In genomic region chr11:21638341-21638740, GRCm38 (mm10) we compare ENCODE assay signal across 22 mouse cellular contexts.
DNase-seq lines count a peak whose midpoint lies in the region; ATAC-seq and TF ChIP-seq lines count a peak whose summit lies in the region.
"Had no signal": no experiment of that assay in that cellular context is flagged by ENCODE, and none has a peak within 500 bp of the region (broad histone marks: within the 10 kb centered on the region; RNA-seq: fewer than 3 reads in every experiment).

No protein-coding gene starts in this region.

- peak overlapping the region; percentile 50 for H3K4me2 ChIP-seq in heart, embryonic 14.5 days (ENCODE audit: low read length)
- no peak overlapping the region for H3K4me2 ChIP-seq in kidney, postnatal 0 days (ENCODE audit: low read length)
- H3K4me2 ChIP-seq: forebrain, embryonic 13.5 days; neural tube, embryonic 12.5 days had no signal

- TF ChIP-seq POLR2A in kidney, adult 2 months (IDR thresholded peaks at IDR 0.05; ENCODE audit: low read depth, low read length): no peak

- H3K9me3 ChIP-seq in heart, embryonic 14.5 days (ENCODE audit: control insufficient read depth, low read length): no peaks in the 10 kb centered on the region
- H3K9me3 ChIP-seq in kidney, postnatal 0 days (replicated peaks; ENCODE audit: low read length): no peaks in the 10 kb centered on the region
- H3K9me3 ChIP-seq: forebrain, embryonic 13.5 days; limb, embryonic 10.5 days; midbrain, embryonic 10.5 days; neural tube, embryonic 12.5 days had no signal

- no peak for DNase-seq in heart, postnatal 25 days (ENCODE audit: low spot score)
- peak; percentile 22 for DNase-seq in kidney, postnatal 0 days (ENCODE audit: low spot score)
- DNase-seq in kidney, adult 2 months: no peak
- peak; percentile 53 for DNase-seq in embryo, embryonic 10.5 days (ENCODE audit: low spot score)
- peak; percentile 21 for DNase-seq in forelimb bud, embryonic 11.5 days (ENCODE audit: low read depth, low spot score)
- no peak for DNase-seq in adrenal gland, postnatal 10 days
- DNase-seq: adrenal gland, adult 8-10 months; cerebellum, adult 9-10 months; gastrocnemius, postnatal 14 days; kidney, adult 18-20 months; kidney, postnatal 36 days; layer of hippocampus, adult 9-11 months; liver, postnatal 0 days; lung, postnatal 4 days; right cerebral cortex, adult 18-20 months; thymus, postnatal 14 days had no signal

- H3K36me3 ChIP-seq in heart, embryonic 14.5 days (ENCODE audit: control insufficient read depth, insufficient read depth, low read length): no peaks in the 10 kb centered on the region
- H3K36me3 ChIP-seq in kidney, postnatal 0 days (ENCODE audit: insufficient read depth, low read length): no peaks in the 10 kb centered on the region
- no peaks in the 10 kb centered on the region for H3K36me3 ChIP-seq in kidney, adult 2 months (ENCODE audit: control insufficient read depth, insufficient read depth, low read length)
- H3K36me3 ChIP-seq: limb, embryonic 10.5 days; midbrain, embryonic 10.5 days; neural tube, embryonic 12.5 days had no signal

- WGBS in heart, embryonic 14.5 days: 11% methylated on average over 5 of the region's 5 CpGs
- 14% methylated on average over 5 of the region's 5 CpGs for WGBS in kidney, postnatal 0 days
- WGBS in kidney, adult 2 months: 40% methylated on average over 5 of the region's 5 CpGs

- H3K27ac ChIP-seq in heart, embryonic 14.5 days (replicated peaks in 1 of 2; ENCODE audit: control insufficient read depth in 1 of 2, insufficient read depth in 1 of 2, low read depth in 2 of 2, low read length in 2 of 2): peak overlapping the region; percentile 15 to 69
- H3K27ac ChIP-seq in kidney, postnatal 0 days: no peak overlapping the region
- H3K27ac ChIP-seq in kidney, adult 2 months (ENCODE audit: insufficient read depth, low read depth, low read length): no peak overlapping the region
- H3K27ac ChIP-seq: forebrain, embryonic 13.5 days; limb, embryonic 10.5 days; midbrain, embryonic 10.5 days; neural tube, embryonic 12.5 days had no signal

- intact Hi-C loops in heart, postnatal 25 days (cut with DNase I): no loop called here

- TF ChIP-seq CTCF in kidney, postnatal 0 days (IDR thresholded peaks at IDR 0.05; ENCODE audit: low read depth): no peak
- no peak for TF ChIP-seq CTCF in kidney, adult 2 months (conservative IDR thresholded peaks at IDR 0.05; ENCODE audit: insufficient read depth, insufficient read length, low read depth, low read length)

- H3K4me3 ChIP-seq in heart, embryonic 14.5 days (ENCODE audit: control insufficient read depth in 1 of 2, insufficient read depth in 1 of 2, low read depth in 1 of 2, low read length in 2 of 2): no peak overlapping the region
- no peak overlapping the region for H3K4me3 ChIP-seq in kidney, postnatal 0 days (replicated peaks; ENCODE audit: low read depth, low read length)
- no peak overlapping the region for H3K4me3 ChIP-seq in kidney, adult 2 months (ENCODE audit: insufficient read depth, low read depth, low read length)
- H3K4me3 ChIP-seq: erythroblast, embryonic 14.5 days; forebrain, embryonic 13.5 days; limb, embryonic 10.5 days; midbrain, embryonic 10.5 days; neural tube, embryonic 12.5 days had no signal

- no peak overlapping the region for H3K9ac ChIP-seq in heart, embryonic 14.5 days (ENCODE audit: low read length)
- H3K9ac ChIP-seq in kidney, postnatal 0 days (ENCODE audit: low read depth, low read length): no peak overlapping the region
- H3K9ac ChIP-seq: forebrain, embryonic 13.5 days; liver, postnatal 0 days; neural tube, embryonic 12.5 days had no signal

- no peaks in the 10 kb centered on the region for H3K27me3 ChIP-seq in heart, embryonic 14.5 days (ENCODE audit: control insufficient read depth, insufficient read depth, low read length)
- no peaks in the 10 kb centered on the region for H3K27me3 ChIP-seq in kidney, postnatal 0 days (ENCODE audit: insufficient read depth, low read length)
- no peaks in the 10 kb centered on the region for H3K27me3 ChIP-seq in kidney, adult 2 months (replicated peaks; ENCODE audit: control insufficient read depth, insufficient read depth, low read length)
- H3K27me3 ChIP-seq: forebrain, embryonic 13.5 days; neural tube, embryonic 12.5 days had no signal

- H3K4me1 ChIP-seq in heart, embryonic 14.5 days (ENCODE audit: control insufficient read depth in 2 of 2, insufficient read depth in 2 of 2, low read length in 2 of 2): peaks cover 0 to 21% of the 10 kb centered on the region in 2 experiments; a peak in 2 of 4 replicates
- H3K4me1 ChIP-seq in kidney, postnatal 0 days (replicated peaks; ENCODE audit: insufficient read depth, low read length): no peaks in the 10 kb centered on the region
- H3K4me1 ChIP-seq in kidney, adult 2 months (ENCODE audit: control insufficient read depth, insufficient read depth, low read length): no peaks in the 10 kb centered on the region
- H3K4me1 ChIP-seq: forebrain, embryonic 13.5 days; midbrain, embryonic 10.5 days; neural tube, embryonic 12.5 days had no signal

- ATAC-seq in heart, embryonic 14.5 days (ENCODE audit: insufficient number of reproducible peaks, insufficient read depth, low FRiP score, low read depth): 0 out of 2 replicates have a peak, but pooled peaks have one; percentile 43
- ATAC-seq in kidney, postnatal 0 days (replicated peaks; ENCODE audit: low FRiP score, low read depth): no peak
- ATAC-seq: forebrain, embryonic 13.5 days; liver, postnatal 0 days had no signal

Comparison
In these comparisons a context has a peak if more than half of its experiments do, and no peak if none do; other contexts are left out.
1. DNase-seq: peak in kidney, postnatal 0 days (single experiment), embryo, embryonic 10.5 days (single experiment) and forelimb bud, embryonic 11.5 days (single experiment); none in heart, postnatal 25 days (single experiment), kidney, adult 2 months (single experiment) and adrenal gland, postnatal 10 days (single experiment).
2. H3K27ac ChIP-seq: peak in heart, embryonic 14.5 days (2 of 2); none in kidney, postnatal 0 days (single experiment) and kidney, adult 2 months (single experiment).